Mouse (Mus musculus): Measurements from ENCODE around the gene Rab40c. TPM values are rescaled to one million over a fixed set of nuclear protein-coding genes. Genes with fewer than 3 reads are reported as not detected.

Rab40c gene
- polyA plus RNA-seq, 1 experiment from 2014 or later, result 25.1 TPM

GRCm38 (mm10) chr17:25839455-25840235 lies 79.9 kb downstream of the Rab40c start:
- peaks cover 38% of the 10 kb centered on the region for H3K4me1 ChIP-seq (ENCODE audit: control insufficient read depth, insufficient read depth, low read length)
- H3K9me3 ChIP-seq (ENCODE audit: control insufficient read depth, low read length), result no peaks in the 10 kb centered on the region
- no peak overlapping the region for H3K4me2 ChIP-seq (ENCODE audit: low read depth, low read length)
- no peak for ATAC-seq (ENCODE audit: low read depth)
- no peak overlapping the region for H3K27ac ChIP-seq (ENCODE audit: low read depth, low read length)
- WGBS, result 85% methylated on average over 14 of the region's 14 CpGs
- H3K27me3 ChIP-seq (ENCODE audit: control insufficient read depth, insufficient read depth, low read length), result no peaks in the 10 kb centered on the region
- no peak overlapping the region for H3K4me3 ChIP-seq (ENCODE audit: low read depth, low read length)
- no peak overlapping the region for H3K9ac ChIP-seq (replicated peaks; ENCODE audit: low read depth, low read length)
- peaks cover 28% of the 10 kb centered on the region for H3K36me3 ChIP-seq (ENCODE audit: control insufficient read depth, insufficient read depth, low read length)

GRCm38 (mm10) chr17:25838904-25839303 lies 80.6 kb downstream of the Rab40c start:
- Histone ChIP-seq H3K27ac (ENCODE audit: low read depth, low read length) (no peak overlapping the region), H3K9ac (replicated peaks; ENCODE audit: low read depth, low read length) (no peak overlapping the region), H3K4me2 (ENCODE audit: low read depth, low read length) (no peak overlapping the region), H3K9me3 (ENCODE audit: control insufficient read depth, low read length) (no peaks in the 10 kb centered on the region), H3K36me3 (ENCODE audit: control insufficient read depth, insufficient read depth, low read length) (peaks cover 28% of the 10 kb centered on the region), H3K27me3 (ENCODE audit: control insufficient read depth, insufficient read depth, low read length) (no peaks in the 10 kb centered on the region), H3K4me3 (ENCODE audit: low read depth, low read length) (no peak overlapping the region), H3K4me1 (ENCODE audit: control insufficient read depth, insufficient read depth, low read length) (peaks cover 44% of the 10 kb centered on the region)
- no peak for ATAC-seq (ENCODE audit: low read depth)
- 91% methylated on average over 4 of the region's 4 CpGs for WGBS

- Histone ChIP-seq H3K4me3 (ENCODE audit: low read depth, low read length) (0 out of 2 replicates have a peak overlapping the region, but pooled peaks have one; percentile 38), H3K27me3 (ENCODE audit: control insufficient read depth, insufficient read depth, low read length) (no peaks in the 10 kb centered on the region), H3K4me1 (ENCODE audit: control insufficient read depth, insufficient read depth, low read length) (peaks cover 42% of the 10 kb centered on the region), H3K27ac (ENCODE audit: low read depth, low read length) (peak overlapping the region; percentile 83), H3K9me3 (ENCODE audit: control insufficient read depth, low read length) (no peaks in the 10 kb centered on the region), H3K4me2 (ENCODE audit: low read depth, low read length) (peak overlapping the region; percentile 72), H3K36me3 (ENCODE audit: control insufficient read depth, insufficient read depth, low read length) (peaks cover 28% of the 10 kb centered on the region), H3K9ac (replicated peaks; ENCODE audit: low read depth, low read length) (no peak overlapping the region)
- no peak for ATAC-seq (ENCODE audit: low read depth)
- 18% methylated on average over 3 of the region's 3 CpGs for WGBS
Measured at GRCm38 (mm10) chr17:25837533-25837932, 82.0 kb downstream of the Rab40c start.

- peak within 1 kb of the TSS; percentile 72 for H3K4me2 ChIP-seq (ENCODE audit: low read depth, low read length)
- 2% methylated on average over 26 of the region's 29 CpGs for WGBS
- H3K27ac ChIP-seq (ENCODE audit: low read depth, low read length), result peak within 1 kb of the TSS; percentile 83
- no peaks in the 10 kb centered on the region for H3K27me3 ChIP-seq (ENCODE audit: control insufficient read depth, insufficient read depth, low read length)
- ATAC-seq (ENCODE audit: low read depth), result peak; percentile 19; the same call in 1 of the 2 replicates
- H3K9ac ChIP-seq (replicated peaks; ENCODE audit: low read depth, low read length), result peak within 1 kb of the TSS; percentile 73
- H3K4me3 ChIP-seq (ENCODE audit: low read depth, low read length), result peak within 1 kb of the TSS; percentile 38
- H3K4me1 ChIP-seq (ENCODE audit: control insufficient read depth, insufficient read depth, low read length), result peaks cover 42% of the 10 kb centered on the region
- no peaks in the 10 kb centered on the region for H3K9me3 ChIP-seq (ENCODE audit: control insufficient read depth, low read length)
- peaks cover 26% of the 10 kb centered on the region for H3K36me3 ChIP-seq (ENCODE audit: control insufficient read depth, insufficient read depth, low read length)
Measured at GRCm38 (mm10) chr17:25837076-25837410, 82.5 kb downstream of the Rab40c start, which contains the start of gene Rhbdl1. Gene Rhbdl1, minus strand, starts transcription at chr17:25837295.

- H3K4me3 ChIP-seq (ENCODE audit: low read depth, low read length), result peak overlapping the region; percentile 38
- peak overlapping the region; percentile 83 for H3K27ac ChIP-seq (ENCODE audit: low read depth, low read length)
- no peaks in the 10 kb centered on the region for H3K27me3 ChIP-seq (ENCODE audit: control insufficient read depth, insufficient read depth, low read length)
- peak overlapping the region; percentile 73 for H3K9ac ChIP-seq (replicated peaks; ENCODE audit: low read depth, low read length)
- ATAC-seq (ENCODE audit: low read depth), result no peak
- peak overlapping the region; percentile 72 for H3K4me2 ChIP-seq (ENCODE audit: low read depth, low read length)
- 20% methylated on average over 23 of the region's 23 CpGs for WGBS
- H3K36me3 ChIP-seq (ENCODE audit: control insufficient read depth, insufficient read depth, low read length), result peaks cover 22% of the 10 kb centered on the region
- no peaks in the 10 kb centered on the region for H3K9me3 ChIP-seq (ENCODE audit: control insufficient read depth, low read length)
- peaks cover 48% of the 10 kb centered on the region for H3K4me1 ChIP-seq (ENCODE audit: control insufficient read depth, insufficient read depth, low read length)
Measured at GRCm38 (mm10) chr17:25836397-25837075, 83.0 kb downstream of the Rab40c start.

- Histone ChIP-seq H3K27ac (ENCODE audit: low read depth, low read length) (no peak overlapping the region), H3K4me2 (ENCODE audit: low read depth, low read length) (peak overlapping the region; percentile 72), H3K9me3 (ENCODE audit: control insufficient read depth, low read length) (no peaks in the 10 kb centered on the region), H3K4me3 (ENCODE audit: low read depth, low read length) (0 out of 2 replicates have a peak overlapping the region, but pooled peaks have one; percentile 9), H3K4me1 (ENCODE audit: control insufficient read depth, insufficient read depth, low read length) (peaks cover 55% of the 10 kb centered on the region), H3K27me3 (ENCODE audit: control insufficient read depth, insufficient read depth, low read length) (no peaks in the 10 kb centered on the region), H3K36me3 (ENCODE audit: control insufficient read depth, insufficient read depth, low read length) (peaks cover 22% of the 10 kb centered on the region), H3K9ac (replicated peaks; ENCODE audit: low read depth, low read length) (peak overlapping the region; percentile 73; the same call in 1 of the 2 replicates)
- no peak for ATAC-seq (ENCODE audit: low read depth)
- 94% methylated on average over 16 of the region's 16 CpGs for WGBS
Measured at GRCm38 (mm10) chr17:25835816-25836215, 83.7 kb downstream of the Rab40c start.

- Histone ChIP-seq H3K4me2 (ENCODE audit: low read depth, low read length) (peak overlapping the region; percentile 90), H3K4me3 (ENCODE audit: low read depth, low read length) (0 out of 2 replicates have a peak overlapping the region, but pooled peaks have one; percentile 9), H3K4me1 (ENCODE audit: control insufficient read depth, insufficient read depth, low read length) (peaks cover 59% of the 10 kb centered on the region), H3K9me3 (ENCODE audit: control insufficient read depth, low read length) (no peaks in the 10 kb centered on the region), H3K36me3 (ENCODE audit: control insufficient read depth, insufficient read depth, low read length) (peaks cover 22% of the 10 kb centered on the region), H3K27me3 (ENCODE audit: control insufficient read depth, insufficient read depth, low read length) (no peaks in the 10 kb centered on the region), H3K27ac (ENCODE audit: low read depth, low read length) (no peak overlapping the region), H3K9ac (replicated peaks; ENCODE audit: low read depth, low read length) (no peak overlapping the region)
- 95% methylated on average over 7 of the region's 7 CpGs for WGBS
- ATAC-seq (ENCODE audit: low read depth), result no peak
Measured at GRCm38 (mm10) chr17:25835301-25835700, 84.2 kb downstream of the Rab40c start.

GRCm38 (mm10) chr17:25834595-25835222 lies 84.8 kb downstream of the Rab40c start:
- H3K4me2 ChIP-seq (ENCODE audit: low read depth, low read length), result peak overlapping the region; percentile 90
- no peak for ATAC-seq (ENCODE audit: low read depth)
- WGBS, result 93% methylated on average over 12 of the region's 12 CpGs

More at GRCm38 (mm10) chr17:25834595-25835222, 84.8 kb downstream of the Rab40c start:
- Histone ChIP-seq H3K9me3 (ENCODE audit: control insufficient read depth, low read length) (no peaks in the 10 kb centered on the region), H3K36me3 (ENCODE audit: control insufficient read depth, insufficient read depth, low read length) (peaks cover 20% of the 10 kb centered on the region), H3K27me3 (ENCODE audit: control insufficient read depth, insufficient read depth, low read length) (no peaks in the 10 kb centered on the region), H3K4me1 (ENCODE audit: control insufficient read depth, insufficient read depth, low read length) (peaks cover 64% of the 10 kb centered on the region), H3K27ac (ENCODE audit: low read depth, low read length) (no peak overlapping the region), H3K9ac (replicated peaks; ENCODE audit: low read depth, low read length) (peak overlapping the region; percentile 76), H3K4me3 (ENCODE audit: low read depth, low read length) (peak overlapping the region; percentile 82; the same call in 1 of the 2 replicates)
